Mouse (Mus musculus) megakaryocyte, embryonic 14.5 days (primary cell): ENCODE data around the gene Smim24.

ENCODE experiments used
- FLI1 ChIP-seq: IDR thresholded peaks from 2 replicates; pipeline ENCODE4 v1.6.1; 2012; ENCODE audit warnings: low read length, inconsistent platforms, mixed read lengths
- GATA1 ChIP-seq: IDR thresholded peaks from 3 replicates; pipeline ENCODE4 v1.6.1; 2012; ENCODE audit warnings: mixed read lengths, low read length, inconsistent platforms, borderline replicate concordance

- TF ChIP-seq GATA1 (no peak), FLI1 (no peak)
Observed at GRCm38 (mm10) chr10:81376561-81377361, 16.1 kb upstream of the Smim24 start.
